Mouse (Mus musculus): ENCODE measurements around the gene Frat2. TPM values are rescaled to one million over a fixed set of nuclear protein-coding genes. Genes with fewer than 3 reads are reported as not detected.
A peak's percentile ranks its signal among the peaks of the same experiment; 100 is the strongest.

Gene Frat2
- total and polyA plus RNA-seq, 3 experiments = 55.6 to 110 TPM; not detected in 1

GRCm38 (mm10) chr19:41807497-41807896 lies 40.4 kb downstream of the Frat2 start (continued):
- TF ChIP-seq MAX (IDR thresholded peaks at IDR 0.05; ENCODE audit: low read length) = no peak; the same call in 1 of the 2 replicates
- TF ChIP-seq CHD2 (IDR thresholded peaks at IDR 0.05; ENCODE audit: low read length) = peak; percentile 29
- TF ChIP-seq USF2 (IDR thresholded peaks at IDR 0.05; ENCODE audit: borderline replicate concordance in 1 of 2, insufficient read depth in 1 of 2, low read depth in 1 of 2, low read length in 2 of 2) = no peak
- no peak for TF ChIP-seq CTCF (IDR thresholded peaks at IDR 0.05 in 2 of 3, conservative IDR thresholded peaks at IDR 0.05 in 1 of 3; ENCODE audit: control insufficient read depth in 1 of 3, insufficient read depth in 1 of 3, low read depth in 2 of 3, low read length in 3 of 3, poor library complexity in 1 of 3, severe bottlenecking in 1 of 3)
- TF ChIP-seq KAT2A (conservative IDR thresholded peaks at IDR 0.05; ENCODE audit: low read depth, low read length) = no peak

DNA sequence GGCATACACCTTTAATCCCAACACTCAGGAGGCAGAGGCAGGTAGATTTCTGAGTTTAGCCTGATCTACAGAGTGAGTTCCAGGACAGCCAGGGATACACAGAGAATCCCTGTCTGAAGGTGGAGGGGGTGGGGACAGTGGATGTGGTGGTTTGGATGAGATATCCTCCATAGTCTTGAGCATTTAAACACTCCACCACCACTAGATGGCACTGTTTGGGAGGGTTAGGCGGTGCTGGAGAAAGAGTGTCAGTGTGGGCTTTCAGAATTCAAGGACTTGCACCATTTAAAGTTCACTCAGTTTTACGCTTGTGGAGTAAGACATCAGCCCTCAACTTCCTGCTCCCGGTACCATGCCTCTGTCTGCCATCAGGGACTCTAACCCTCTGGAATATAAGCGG lies 42.1 kb downstream of the Frat2 start:
- Histone ChIP-seq H3K27me3 (ENCODE audit: control insufficient read depth in 1 of 2, insufficient read depth in 2 of 2, low read length in 2 of 2) (no peaks in the 10 kb centered on the region), H3K36me3 (ENCODE audit: control insufficient read depth in 1 of 2, insufficient read depth in 2 of 2, low read length in 2 of 2) (peaks cover 0 to 16% of the 10 kb centered on the region in 2 experiments; a peak in 2 of 4 replicates), H3K9me3 (replicated peaks; ENCODE audit: insufficient read depth, low read length) (no peaks in the 10 kb centered on the region), H3K79me2 (ENCODE audit: control insufficient read depth, insufficient read depth, low read length, poor library complexity) (peaks cover 8% of the 10 kb centered on the region; the same call in 1 of the 2 replicates), H3K4me3 (ENCODE audit: control insufficient read depth in 1 of 2, insufficient read depth in 1 of 2, low read depth in 2 of 2, low read length in 2 of 2) (no peak overlapping the region), H3K4me1 (ENCODE audit: control insufficient read depth in 1 of 2, insufficient read depth in 2 of 2, low read length in 2 of 2) (peaks cover 18 to 19% of the 10 kb centered on the region in 2 experiments), H3K27ac (ENCODE audit: control insufficient read depth, low read depth, low read length) (no peak overlapping the region), H3K9ac (ENCODE audit: control insufficient read depth, low read depth, low read length, poor library complexity, severe bottlenecking) (no peak overlapping the region)
- peak; percentile 64 for DNase-seq (ENCODE audit: low read depth, low spot score)
- TF ChIP-seq ZC3H11A (IDR thresholded peaks at IDR 0.05; ENCODE audit: low read depth, low read length) = no peak
- TF ChIP-seq SMC3 (IDR thresholded peaks at IDR 0.05; ENCODE audit: low read depth, low read length) = peak; percentile 46
- TF ChIP-seq UBTF (IDR thresholded peaks at IDR 0.05; ENCODE audit: borderline replicate concordance, insufficient read depth, low read depth, low read length) = no peak
- no peak for TF ChIP-seq MEF2A (IDR thresholded peaks at IDR 0.05; ENCODE audit: extremely low read depth, insufficient replicate concordance, low read depth, low read length, poor library complexity, severe bottlenecking)
- 0 out of 2 replicates have a peak, but pooled peaks have one; percentile 23 for TF ChIP-seq TBP (IDR thresholded peaks at IDR 0.05; ENCODE audit: low read depth, low read length)
- TF ChIP-seq JUND (IDR thresholded peaks at IDR 0.05; ENCODE audit: low read depth, low read length) = no peak
- TF ChIP-seq USF2 (IDR thresholded peaks at IDR 0.05; ENCODE audit: borderline replicate concordance in 1 of 2, insufficient read depth in 1 of 2, low read depth in 1 of 2, low read length in 2 of 2) = no peak
- peak; percentile 37 for TF ChIP-seq RAD21 (IDR thresholded peaks at IDR 0.05; ENCODE audit: low read depth, low read length)
- TF ChIP-seq POLR2A (IDR thresholded peaks at IDR 0.05; ENCODE audit: control insufficient read depth in 1 of 2, insufficient read depth in 1 of 2, low read depth in 1 of 2, low read length in 2 of 2, poor library complexity in 1 of 2) = no peak
- no peak for TF ChIP-seq USF1 (IDR thresholded peaks at IDR 0.05; ENCODE audit: low read depth, low read length)
- no peak for TF ChIP-seq POLR2AphosphoS5 (IDR thresholded peaks at IDR 0.05; ENCODE audit: borderline replicate concordance, low read depth, low read length)
- no peak for TF ChIP-seq RCOR1 (IDR thresholded peaks at IDR 0.05; ENCODE audit: low read depth, low read length)
- TF ChIP-seq MAZ (IDR thresholded peaks at IDR 0.05; ENCODE audit: low read depth, low read length) = no peak
- TF ChIP-seq CTCF (IDR thresholded peaks at IDR 0.05 in 2 of 3, conservative IDR thresholded peaks at IDR 0.05 in 1 of 3; ENCODE audit: control insufficient read depth in 1 of 3, insufficient read depth in 1 of 3, low read depth in 2 of 3, low read length in 3 of 3, poor library complexity in 1 of 3, severe bottlenecking in 1 of 3) = peak; percentile 48 to 62 (median 53)
- no peak for TF ChIP-seq NELFE (IDR thresholded peaks at IDR 0.05; ENCODE audit: low read depth, low read length)
- no peak for TF ChIP-seq SIN3A (IDR thresholded peaks at IDR 0.05; ENCODE audit: low read length)
- no peak for TF ChIP-seq MAFK (IDR thresholded peaks at IDR 0.05; ENCODE audit: borderline replicate concordance, low read depth, low read length)
- no peak for TF ChIP-seq KAT2A (conservative IDR thresholded peaks at IDR 0.05; ENCODE audit: low read depth, low read length)

All from MEL (cell line).